Mouse (Mus musculus) layer of hippocampus, adult 2 months (tissue): Measurements from ENCODE around the gene Spock2. TPM values are rescaled to one million over a fixed set of nuclear protein-coding genes. Genes with fewer than 3 reads are reported as not detected.
"Not testable (repeated sequence)": the region's sequence is repeated elsewhere in the genome, so short reads cannot be mapped to it uniquely, and the experiment has no call there.

Experiments
- DNase-seq, 2 experiments: peaks; one replicate each; pipeline ENCODE4 v3.0.0; 2022; ENCODE audit warnings: low spot score in 2 of 2
- H3K27ac ChIP-seq: fragments of 200-600 bp; 2 replicates; pipeline ENCODE4 v1.8.1; 2022
- H3K4me3 ChIP-seq: fragments of 200-600 bp; 2 replicates; pipeline ENCODE4 v1.8.1; 2022; ENCODE audit warnings: mild to moderate bottlenecking
- CTCF ChIP-seq: fragments of 200-600 bp; conservative IDR thresholded peaks from 2 replicates; pipeline ENCODE4 v1.8.1; 2022; ENCODE audit warnings: antibody characterized with exemption, mild to moderate bottlenecking, moderate library complexity
- total RNA-seq, 2 experiments: library from RNA; stranded (reverse); gene quantifications; 2 replicates each; pipeline ENCODE4 v1.2.3; 2021

Spock2 gene
- total RNA-seq, 2 experiments from 2014 or later: 476 to 514 TPM

DNA sequence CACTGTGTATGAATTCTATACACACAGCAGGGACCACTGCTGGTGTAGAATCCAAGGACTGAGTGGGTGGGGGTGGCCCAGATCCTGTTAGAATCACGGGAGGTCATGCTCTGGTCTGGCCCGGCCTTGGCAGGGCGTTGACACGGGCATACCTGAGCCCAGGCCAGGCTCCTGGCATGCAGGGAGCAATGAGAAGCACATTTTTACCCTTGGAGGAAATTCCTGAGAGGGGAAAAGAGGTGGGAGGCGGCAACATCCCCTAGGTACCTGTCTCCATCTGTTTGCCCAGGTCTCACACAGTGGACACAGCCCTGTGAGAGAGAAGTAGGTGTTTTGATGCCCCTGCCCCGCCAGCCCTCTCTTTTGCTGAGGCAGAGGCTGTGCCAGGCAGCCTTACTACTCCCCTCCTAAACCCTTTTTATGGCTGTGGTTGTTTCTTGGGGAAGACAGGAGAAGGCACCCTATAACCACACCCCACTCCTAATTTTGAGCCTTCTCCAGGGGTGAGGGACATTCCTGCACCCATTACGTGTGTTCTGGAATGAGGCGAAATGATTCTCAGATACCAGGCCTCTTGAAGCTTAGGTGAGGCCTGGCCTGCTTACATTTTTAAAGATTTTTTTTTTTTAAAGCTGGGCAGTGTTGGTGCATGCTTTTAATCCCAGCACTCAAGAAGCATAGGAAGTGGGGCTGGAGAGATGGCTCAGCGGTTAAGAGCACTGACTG is 8.1 kb downstream of the Spock2 start:
- DNase-seq: no peak
- TF ChIP-seq CTCF: no peak
- Histone ChIP-seq H3K27ac (peak overlapping the region; percentile 46), H3K4me3 (no peak overlapping the region)

DNA sequence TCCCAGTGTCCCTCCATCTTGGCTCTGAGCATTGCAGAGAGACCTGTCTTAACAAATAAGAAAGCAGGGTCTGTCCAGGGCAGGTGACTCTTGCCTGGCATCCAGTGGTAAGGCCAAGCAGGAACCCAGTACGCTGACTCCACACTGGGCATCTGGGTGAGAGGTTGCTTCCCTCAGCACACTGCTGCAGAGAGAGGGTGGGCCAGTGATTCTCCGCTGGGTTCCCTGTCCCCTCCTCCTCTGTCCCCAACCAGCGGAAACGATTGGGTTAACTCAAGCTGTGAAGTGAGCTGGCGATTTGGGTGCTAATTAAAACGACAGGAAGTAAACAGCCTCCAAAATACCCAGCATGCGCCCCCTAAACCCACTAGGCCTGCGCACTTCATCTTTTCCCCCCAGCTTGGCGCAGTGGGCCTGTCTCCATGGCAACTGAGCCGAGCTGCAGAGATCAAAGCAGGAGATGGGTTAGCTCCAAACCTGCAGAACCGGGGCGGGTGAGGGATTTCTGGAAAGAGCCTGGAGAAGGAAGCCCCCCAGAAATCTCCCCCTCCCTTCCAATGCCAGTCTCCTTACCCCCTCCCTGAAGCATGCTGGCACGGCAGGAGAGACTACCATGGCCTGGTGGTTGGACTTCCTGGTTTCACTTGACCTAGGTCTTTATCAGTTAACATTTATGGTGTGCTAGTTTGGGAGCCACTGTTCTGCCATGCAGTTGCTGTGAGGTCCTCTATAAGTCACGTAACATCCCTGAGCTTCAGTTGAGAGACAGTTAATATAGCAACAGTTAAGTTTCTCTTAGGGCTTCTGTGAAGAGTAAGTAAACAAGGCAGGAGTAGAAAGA is 9.5 kb downstream of the Spock2 start:
- peak; percentile 26; the same call in 1 of the 2 replicates for TF ChIP-seq CTCF
- Histone ChIP-seq H3K27ac (peak overlapping the region; percentile 88), H3K4me3 (peak overlapping the region; percentile 49)
- DNase-seq: peak; percentile 87 to 93

- no peak for DNase-seq
- Histone ChIP-seq H3K4me3 (no peak overlapping the region), H3K27ac (peak overlapping the region; percentile 88)
- no peak for TF ChIP-seq CTCF
Observed at GRCm38 (mm10) chr10:60116997-60117396, 11.0 kb downstream of the Spock2 start.

DNA sequence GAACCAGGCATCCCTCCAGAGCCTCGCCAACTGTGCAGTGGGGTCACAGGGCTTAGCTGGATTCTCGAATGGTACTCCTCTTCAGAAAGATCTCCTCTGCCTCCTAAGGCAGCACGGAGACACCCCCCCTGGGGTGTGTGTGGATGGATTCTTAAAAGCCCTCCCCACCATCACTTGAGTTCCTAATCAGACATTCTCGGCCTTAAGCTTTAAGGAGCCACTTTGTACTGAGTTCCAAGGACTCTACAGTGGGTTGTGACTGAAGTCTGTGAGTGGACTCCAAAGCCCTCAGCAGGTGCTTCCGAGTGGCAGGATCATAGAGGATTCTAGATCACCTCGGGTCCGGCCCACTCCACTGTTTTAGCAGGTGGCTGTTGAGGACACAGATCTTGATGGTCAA is 12.4 kb downstream of the Spock2 start:
- Histone ChIP-seq H3K27ac (peak overlapping the region; percentile 88; the same call in 1 of the 2 replicates), H3K4me3 (no peak overlapping the region)
- DNase-seq: no peak
- TF ChIP-seq CTCF: no peak

DNA sequence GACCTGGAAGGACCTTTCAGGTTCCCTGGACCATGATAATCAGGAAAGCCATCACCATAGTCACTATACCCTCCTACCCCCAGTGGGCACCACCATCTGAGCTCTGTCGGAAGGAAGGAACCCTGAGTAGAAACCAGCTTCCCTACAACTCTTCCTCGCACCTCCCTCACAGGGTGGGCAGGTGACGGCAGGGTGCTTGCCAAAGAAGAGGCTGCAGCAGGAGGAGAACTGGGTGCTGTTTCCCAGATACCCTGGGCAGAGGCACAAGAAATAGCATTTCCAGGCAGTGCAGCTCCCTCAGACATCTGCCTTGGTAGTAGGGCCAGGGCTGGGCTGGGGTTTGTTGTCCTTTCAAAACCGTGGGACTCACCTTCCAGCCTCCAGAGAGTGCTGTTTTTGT is 14.6 kb downstream of the Spock2 start:
- TF ChIP-seq CTCF: no peak
- DNase-seq: no peak
- H3K4me3 ChIP-seq: no peak overlapping the region
- H3K27ac ChIP-seq: peak overlapping the region; percentile 68; the same call in 1 of the 2 replicates

DNA sequence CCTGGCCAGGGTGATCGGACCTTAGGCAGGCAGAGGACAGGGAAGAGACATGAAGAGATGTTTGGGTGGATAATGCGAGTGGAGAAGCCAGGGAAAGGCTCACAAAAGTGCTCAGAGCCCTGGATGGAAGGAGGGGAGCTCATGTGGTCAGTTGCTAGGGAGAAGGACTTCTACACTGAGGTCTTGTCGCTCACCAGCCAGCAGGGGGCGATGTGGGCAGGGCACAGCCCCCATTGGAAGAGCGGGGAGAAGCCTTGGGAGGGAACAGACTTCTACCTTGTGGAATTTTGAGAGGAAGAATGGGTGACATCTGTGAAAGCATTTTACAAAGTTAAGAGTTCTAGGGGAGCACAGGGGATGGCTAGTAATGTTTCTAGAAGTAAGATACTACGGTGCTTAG is 18.1 kb downstream of the Spock2 start:
- H3K27ac ChIP-seq: no peak overlapping the region
- TF ChIP-seq CTCF: peak; percentile 82
- DNase-seq: peak in 1 of 2 experiments; percentile 56
- H3K4me3 ChIP-seq: no peak overlapping the region

DNA sequence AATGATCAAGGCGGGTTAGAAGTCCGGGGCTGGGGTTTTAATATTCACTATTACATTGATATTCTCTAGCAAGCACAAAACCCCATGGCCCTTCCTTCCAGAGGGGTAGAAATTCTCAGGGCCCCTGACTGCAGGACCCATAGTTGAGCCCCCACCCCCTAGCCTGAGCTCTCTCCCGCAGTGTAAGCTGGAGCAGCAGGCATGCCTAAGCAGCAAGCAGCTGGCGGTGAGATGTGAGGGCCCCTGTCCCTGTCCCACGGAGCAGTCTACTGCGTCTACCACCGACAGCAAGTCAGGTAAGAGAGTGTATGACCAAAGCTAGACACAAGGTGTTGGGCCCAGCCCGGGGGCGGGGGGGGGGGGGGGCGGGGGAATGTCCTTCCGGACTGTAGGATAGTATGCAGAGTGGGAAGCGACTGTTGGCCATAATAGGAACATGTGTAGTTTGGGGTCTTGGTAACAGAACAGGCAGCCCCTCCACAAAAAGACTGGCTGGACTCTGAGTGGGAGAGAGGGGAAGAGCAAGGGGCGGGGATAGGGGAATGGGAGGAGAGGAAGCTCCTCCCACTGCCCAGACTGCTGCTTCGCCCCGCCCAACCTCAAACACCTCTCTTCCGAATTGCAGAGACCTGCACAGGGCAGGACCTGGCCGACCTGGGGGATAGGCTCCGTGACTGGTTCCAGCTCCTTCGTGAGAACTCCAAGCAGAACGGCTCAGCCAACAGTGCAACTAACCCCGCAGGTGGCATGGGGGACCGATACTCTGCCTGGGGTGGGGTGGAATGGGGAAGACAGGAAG is 19.7 kb downstream of the Spock2 start:
- no peak overlapping the region for H3K27ac ChIP-seq
- no peak for TF ChIP-seq CTCF
- no peak overlapping the region for H3K4me3 ChIP-seq
- DNase-seq: no peak

GRCm38 (mm10) chr10:60128287-60128686 is 22.3 kb downstream of the Spock2 start:
- Histone ChIP-seq H3K4me3 (no peak overlapping the region), H3K27ac (no peak overlapping the region)
- DNase-seq: no peak
- no peak for TF ChIP-seq CTCF

GRCm38 (mm10) chr10:60130504-60130903 is 24.5 kb downstream of the Spock2 start:
- no peak overlapping the region for H3K4me3 ChIP-seq
- no peak overlapping the region for H3K27ac ChIP-seq
- no peak for DNase-seq
- TF ChIP-seq CTCF: no peak

DNA sequence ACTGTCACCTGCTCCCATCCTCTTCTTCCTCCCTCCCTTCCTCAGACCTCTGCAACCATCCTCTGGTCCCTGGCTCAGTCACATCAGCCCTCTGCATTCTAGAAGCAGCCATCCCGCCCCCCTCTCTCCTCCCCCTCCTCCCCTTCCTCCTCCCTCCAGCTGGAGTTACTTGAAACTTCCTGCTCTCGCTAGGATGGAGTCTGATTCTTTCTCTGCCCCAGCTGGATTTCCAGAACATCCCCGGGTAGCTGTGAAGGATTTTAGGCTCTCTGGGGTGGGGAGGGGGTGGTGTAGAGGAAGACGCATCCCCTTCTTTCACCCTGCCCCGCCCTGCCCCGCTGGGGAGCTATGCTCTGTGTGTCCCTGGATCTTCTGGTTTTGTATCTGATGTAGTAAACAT is 27.5 kb downstream of the Spock2 start:
- no peak for TF ChIP-seq CTCF
- no peak overlapping the region for H3K27ac ChIP-seq
- no peak overlapping the region for H3K4me3 ChIP-seq
- no peak for DNase-seq

- no peak for DNase-seq
- Histone ChIP-seq H3K4me3 (no peak overlapping the region), H3K27ac (no peak overlapping the region)
- TF ChIP-seq CTCF: no peak
Observed at GRCm38 (mm10) chr10:60134201-60134600, 28.2 kb downstream of the Spock2 start.

DNA sequence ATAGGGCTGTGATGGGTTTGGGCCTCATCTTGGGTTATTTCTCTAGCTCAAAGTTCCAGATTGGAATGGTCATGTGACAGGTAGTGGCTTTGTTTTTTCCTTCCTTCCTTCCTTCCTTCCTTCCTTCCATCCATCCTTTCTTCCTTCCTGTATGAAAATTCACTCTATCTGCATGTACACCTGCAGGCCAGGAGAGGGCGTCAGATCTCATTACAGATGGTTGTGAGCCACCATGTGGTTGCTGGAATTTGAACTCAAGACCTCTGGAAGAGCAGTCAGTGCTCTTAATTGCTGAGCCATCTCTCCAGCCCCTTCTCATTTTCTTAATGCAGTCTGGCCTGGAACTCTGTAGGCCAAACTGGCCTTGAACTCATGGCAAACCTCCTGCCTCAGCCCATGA is 30.0 kb downstream of the Spock2 start:
- H3K4me3 ChIP-seq, DNase-seq: not testable (repeated sequence)
- peak; percentile 57 for TF ChIP-seq CTCF
- peak overlapping the region; percentile 28; the same call in 1 of the 2 replicates for H3K27ac ChIP-seq

GRCm38 (mm10) chr10:60136935-60137334 is 30.9 kb downstream of the Spock2 start:
- peak overlapping the region; percentile 28 for H3K27ac ChIP-seq
- no peak for DNase-seq
- H3K4me3 ChIP-seq: no peak overlapping the region
- no peak for TF ChIP-seq CTCF
